Mouse (Mus musculus): ENCODE data around the gene Kpna3.

The Kpna3 gene

DNA sequence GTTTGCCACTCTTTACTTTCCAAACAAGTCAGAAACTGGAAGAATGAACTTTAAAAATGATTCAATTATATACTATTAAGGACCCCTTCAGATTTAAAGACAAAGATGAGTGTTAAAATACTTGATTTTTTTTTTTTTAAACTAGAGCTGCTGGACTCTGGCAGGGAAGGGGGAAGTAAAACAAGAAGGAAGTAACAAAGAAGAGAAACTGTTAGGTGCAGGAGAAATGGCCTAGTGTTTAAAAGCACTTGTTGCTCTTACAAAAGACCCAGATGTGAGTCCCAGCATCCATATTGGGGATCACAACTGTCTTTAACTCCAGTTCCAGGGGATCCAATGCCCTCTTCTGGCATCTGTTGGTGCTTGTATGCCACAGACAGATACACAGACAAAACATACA, 33.9 kb downstream of the Kpna3 start:
- in situ Hi-C loops (cut with MboI; ENCODE audit: unreplicated experiment in 2 of 2), result no loop called here

DNA sequence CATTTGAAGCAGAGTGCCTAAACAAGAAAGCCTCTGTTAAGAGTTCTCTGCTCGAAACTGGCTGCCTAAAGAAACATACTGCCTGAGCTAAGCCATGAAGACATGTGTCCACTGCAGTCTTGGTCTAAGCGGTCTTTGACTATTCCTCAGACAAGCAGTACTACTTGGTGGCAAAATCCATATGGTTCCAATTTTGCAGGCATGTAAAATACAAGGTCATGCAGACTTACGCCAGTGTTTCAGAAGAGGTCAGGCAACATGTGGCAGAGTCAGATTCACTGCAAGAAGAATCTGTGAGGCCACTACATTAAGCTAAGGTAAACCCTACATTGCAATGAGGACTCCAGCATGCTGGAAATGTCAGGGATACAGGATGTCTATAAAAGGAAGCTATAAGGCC, 34.7 kb downstream of the Kpna3 start:
- in situ Hi-C loops (cut with MboI; ENCODE audit: unreplicated experiment in 2 of 2), result no loop called here

DNA sequence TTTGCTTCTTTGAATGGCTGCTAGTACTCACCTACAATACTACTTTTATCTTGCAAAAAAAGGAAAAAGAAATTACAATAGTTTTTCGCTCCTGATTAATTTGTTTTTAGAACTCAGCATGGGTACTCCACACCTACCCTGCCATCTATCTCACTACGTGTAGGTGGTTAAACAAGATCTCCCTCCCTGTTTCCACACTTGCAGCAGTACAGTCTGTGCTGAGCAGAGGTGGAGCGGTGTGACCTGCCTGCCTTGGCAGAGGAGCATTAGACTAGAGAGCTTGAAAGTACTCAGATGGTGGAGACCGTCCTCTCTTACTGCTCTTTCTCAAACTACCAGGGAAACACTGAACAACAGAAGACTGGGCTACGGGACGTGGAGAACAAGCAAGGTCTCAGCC, 44.9 kb downstream of the Kpna3 start:
- in situ Hi-C loops (cut with MboI; ENCODE audit: unreplicated experiment in 2 of 2), result no loop called here

DNA sequence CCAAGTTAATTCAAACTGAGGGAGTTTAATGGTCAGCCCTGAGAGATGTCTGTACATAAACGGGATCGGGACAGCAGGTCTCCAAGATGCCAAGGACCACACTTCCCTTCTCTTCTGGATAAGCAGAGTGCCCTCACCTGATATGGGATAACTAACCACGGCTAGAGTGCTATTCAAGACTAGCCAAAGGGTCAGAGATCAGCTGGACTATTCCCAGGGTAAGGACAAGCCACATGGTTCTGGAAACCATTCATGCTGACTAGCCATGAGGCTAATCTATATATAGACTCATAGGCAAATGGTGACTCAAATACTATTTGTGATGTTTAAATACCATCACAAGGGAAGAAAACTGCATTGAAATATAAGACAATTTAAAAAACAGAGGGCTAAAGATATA, 49.1 kb downstream of the Kpna3 start:
- in situ Hi-C loops (cut with MboI; ENCODE audit: unreplicated experiment in 2 of 2), result no loop called here

DNA sequence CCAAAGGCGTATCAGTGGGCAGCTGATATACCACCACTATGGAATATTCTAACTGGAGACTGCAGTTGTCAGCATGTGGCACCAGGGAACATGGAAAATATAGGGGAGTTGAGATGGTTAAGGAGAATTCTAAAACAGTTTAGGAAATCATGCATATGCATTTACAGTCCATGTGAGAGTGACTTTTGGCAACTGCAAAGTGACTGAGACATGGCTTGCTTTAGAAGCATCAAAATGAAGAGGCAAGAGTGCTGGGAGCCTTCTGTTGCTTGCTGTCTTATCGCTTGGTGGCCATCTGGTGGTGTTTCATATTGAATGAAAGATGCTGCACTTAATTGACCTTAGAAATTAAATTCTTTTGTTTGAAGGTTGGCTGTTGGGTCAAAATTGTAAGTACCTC, 72.4 kb downstream of the Kpna3 start:
- in situ Hi-C loops (cut with MboI; ENCODE audit: unreplicated experiment in 2 of 2), result loop anchor here in 1 of 2 experiments (10.0 kb wide), 1 partner anchor 68 kb away; the partner anchor contains the start of gene Kpna3

DNA sequence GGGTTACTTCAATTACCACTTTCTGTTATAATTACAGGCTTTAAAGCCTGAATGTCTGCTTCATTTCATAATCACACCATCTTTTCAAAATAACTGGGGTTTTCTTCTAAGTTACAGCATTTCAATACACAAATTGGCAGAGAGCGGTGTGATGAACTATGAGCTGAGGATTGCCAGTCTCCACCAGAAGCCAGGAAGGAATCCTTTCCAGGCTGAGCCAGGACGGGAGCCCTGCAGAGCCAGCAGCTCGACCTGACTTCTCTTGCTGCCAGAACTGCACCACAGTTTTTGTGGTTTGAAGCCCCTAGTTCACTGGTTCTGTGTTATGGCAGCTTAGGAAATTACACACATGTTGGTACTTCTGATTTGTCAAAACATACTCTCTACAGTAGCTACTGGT, 75.0 kb downstream of the Kpna3 start:
- in situ Hi-C loops (cut with MboI; ENCODE audit: unreplicated experiment in 2 of 2), result loop anchor here in 1 of 2 experiments (10.0 kb wide), 1 partner anchor 70 kb away; the partner anchor contains the start of gene Kpna3

DNA sequence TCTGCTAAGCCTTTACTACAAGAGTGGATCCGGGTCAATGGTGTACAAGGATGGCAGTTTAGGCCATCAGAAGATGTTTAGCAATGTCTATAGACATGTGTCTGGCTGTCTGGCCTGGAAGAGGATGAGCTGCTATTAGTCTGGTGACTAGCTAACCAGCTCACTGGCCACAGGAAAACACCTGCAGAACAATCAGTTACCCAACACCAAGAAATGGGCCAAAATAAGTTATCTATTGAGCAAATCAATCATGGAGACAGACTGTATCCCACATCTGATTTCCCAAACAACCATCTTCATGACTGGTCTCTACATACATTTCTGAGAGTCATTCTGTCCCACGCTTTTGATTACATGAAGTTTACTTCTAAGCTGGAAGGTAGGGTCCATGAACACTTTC, 75.9 kb downstream of the Kpna3 start:
- in situ Hi-C loops (cut with MboI; ENCODE audit: unreplicated experiment in 2 of 2), result loop anchor here in 1 of 2 experiments (10.0 kb wide), 1 partner anchor 71 kb away; the partner anchor contains the start of gene Kpna3

DNA sequence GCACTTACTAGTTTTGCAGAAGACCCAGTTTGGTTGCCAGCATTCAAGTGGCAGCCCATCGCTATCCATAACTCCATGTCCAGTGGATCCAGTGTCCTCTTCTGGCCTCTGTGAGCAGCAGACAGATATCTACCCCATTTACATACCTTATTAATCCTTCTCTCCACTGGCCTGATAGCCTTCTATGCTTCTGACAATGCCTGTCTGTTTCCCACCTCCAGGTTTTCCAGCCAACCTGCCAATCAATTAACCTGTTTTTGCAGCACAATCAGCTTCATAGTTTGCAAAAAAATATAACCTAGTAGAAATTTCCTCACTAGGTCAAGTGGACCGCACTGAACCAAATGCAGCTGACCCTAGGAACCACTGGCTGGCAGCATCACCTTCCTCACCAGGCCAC, 77.4 kb downstream of the Kpna3 start:
- in situ Hi-C loops (cut with MboI; ENCODE audit: unreplicated experiment in 2 of 2), result loop anchor here in 1 of 2 experiments (10.0 kb wide), 1 partner anchor 73 kb away; the partner anchor contains the start of gene Kpna3

DNA sequence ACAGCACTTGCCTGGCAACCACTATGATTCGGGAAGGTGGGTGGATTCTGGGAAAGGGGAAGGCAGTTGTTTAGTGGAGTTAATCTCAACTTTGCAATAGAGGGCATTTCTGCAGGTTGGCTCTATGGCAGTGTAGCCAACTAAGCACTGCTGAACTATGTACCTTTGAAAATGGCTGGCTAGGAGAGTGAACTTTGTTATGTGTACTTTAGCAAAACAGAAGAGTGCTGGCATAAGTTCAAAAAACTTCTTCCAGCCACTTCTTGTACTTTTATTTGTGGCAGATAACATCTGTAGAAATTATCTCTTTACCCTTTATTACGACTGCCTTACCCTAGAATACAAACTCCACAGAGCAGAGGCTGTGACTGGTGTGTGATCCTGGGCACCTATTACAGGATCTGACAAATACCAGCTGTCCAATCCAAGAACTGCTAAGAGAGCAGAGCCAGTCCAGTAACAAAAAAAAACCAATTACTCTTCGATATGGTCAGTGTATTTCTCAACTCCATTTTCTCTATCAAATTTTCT, 78.6 kb downstream of the Kpna3 start:
- in situ Hi-C loops (cut with MboI; ENCODE audit: unreplicated experiment in 2 of 2), result loop anchor here in 1 of 2 experiments (10.0 kb wide), 1 partner anchor 74 kb away; the partner anchor contains the start of gene Kpna3

DNA sequence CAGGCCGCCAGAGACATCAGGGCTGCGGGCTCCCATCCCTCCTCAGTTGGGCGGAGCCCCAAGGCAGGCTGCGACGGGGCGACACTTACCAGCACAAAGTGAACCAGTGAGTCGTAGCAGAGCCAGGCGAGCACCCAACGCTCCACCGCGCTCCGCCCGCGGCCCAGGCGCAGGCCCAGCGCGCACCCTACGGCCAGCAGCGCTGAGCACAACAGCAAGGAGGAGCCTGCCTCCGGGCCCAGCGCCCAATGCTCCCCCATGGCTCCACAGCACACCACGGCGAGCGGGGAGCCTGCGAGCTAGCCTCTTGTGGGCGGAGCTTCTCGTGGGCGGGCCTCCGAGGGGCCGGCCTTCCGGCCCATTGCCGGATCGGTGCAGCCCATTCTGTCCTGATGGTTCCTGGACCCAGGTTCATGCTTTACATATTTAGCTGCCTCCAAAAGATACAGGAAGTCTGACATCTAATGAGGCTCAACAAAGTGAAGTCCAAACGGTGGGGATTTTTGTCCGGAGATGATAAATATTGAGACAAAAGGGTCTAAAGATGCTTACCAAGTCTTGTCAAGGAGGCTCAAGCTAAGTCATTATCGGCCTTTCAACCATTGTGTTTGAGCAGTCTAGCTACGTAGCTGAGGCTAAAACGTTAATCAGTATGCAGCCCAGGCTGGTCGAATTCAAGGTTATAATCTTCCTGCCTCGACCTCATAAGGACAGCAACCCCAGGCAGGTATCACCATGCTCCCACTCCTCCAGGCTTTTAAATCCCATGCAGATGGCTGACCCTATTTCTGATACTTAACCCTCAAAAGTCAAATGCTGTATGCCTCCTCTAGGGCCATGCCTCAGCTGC, 79.3 kb downstream of the Kpna3 start, which contains the start of gene Ebpl:
Gene Ebpl, minus strand, starts transcription at position 309 of the 850 bp plus-strand sequence.
- in situ Hi-C loops (cut with MboI; ENCODE audit: unreplicated experiment in 2 of 2), result loop anchor here in 1 of 2 experiments (10.0 kb wide), 1 partner anchor 74 kb away; the partner anchor contains the start of gene Kpna3

DNA sequence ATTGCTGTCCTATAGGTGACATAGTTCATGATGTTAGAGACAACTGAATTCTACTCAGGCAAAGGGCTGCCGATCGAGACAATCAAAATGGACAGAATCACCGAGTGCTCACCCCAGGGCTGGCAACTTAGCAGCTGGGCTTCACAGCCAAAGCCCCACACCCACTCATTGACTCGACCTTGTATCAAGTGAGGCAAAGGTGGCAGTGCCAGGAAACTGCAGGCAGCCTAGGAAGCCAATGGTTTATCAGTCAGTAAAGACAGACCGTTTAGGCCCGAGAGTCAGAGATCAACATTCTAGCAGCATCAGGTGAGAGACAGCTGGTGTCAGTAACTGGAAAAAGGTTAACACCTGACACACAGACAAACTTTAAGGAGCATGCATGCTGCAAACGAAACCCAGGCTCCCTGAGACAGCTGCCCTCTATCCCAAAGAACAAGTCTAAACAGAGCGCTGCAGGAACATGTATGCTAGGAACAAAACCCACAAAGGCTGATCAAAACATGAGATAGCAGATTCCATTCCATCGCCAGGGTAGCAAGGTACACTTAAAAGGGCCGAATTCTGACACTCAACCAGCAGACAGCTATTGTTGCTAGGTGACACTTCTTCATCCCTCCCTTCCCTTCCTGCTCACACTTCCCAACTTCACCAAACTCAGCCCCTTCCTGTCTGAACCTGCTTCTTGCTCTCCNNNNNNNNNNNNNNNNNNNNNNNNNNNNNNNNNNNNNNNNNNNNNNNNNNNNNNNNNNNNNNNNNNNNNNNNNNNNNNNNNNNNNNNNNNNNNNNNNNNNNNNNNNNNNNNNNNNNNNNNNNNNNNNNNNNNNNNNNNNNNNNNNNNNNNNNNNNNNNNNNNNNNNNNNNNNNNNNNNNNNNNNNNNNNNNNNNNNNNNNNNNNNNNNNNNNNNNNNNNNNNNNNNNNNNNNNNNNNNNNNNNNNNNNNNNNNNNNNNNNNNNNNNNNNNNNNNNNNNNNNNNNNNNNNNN, 85.1 kb downstream of the Kpna3 start:
- in situ Hi-C loops (cut with MboI; ENCODE audit: unreplicated experiment in 2 of 2), result no loop called here

DNA sequence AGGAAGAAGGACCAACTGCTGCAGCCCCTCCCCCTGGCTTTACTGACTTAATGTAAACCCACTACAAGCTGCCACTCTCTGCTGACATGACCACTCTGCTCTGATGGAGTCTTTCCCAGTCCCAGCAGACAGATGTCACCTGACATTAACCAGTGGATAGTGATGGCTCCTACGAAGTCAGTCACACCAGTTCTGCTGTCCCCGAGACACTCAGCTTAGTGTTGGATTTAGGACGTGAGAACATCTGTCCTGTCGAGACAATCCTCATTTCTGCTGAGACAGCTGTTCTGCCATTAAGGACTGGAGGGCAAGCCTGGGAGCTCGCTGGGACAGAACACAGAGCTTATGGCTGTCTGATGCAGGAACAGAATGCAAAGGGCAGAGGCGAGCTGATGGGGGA, 88.9 kb downstream of the Kpna3 start:
- in situ Hi-C loops (cut with MboI; ENCODE audit: unreplicated experiment in 2 of 2), result no loop called here

DNA sequence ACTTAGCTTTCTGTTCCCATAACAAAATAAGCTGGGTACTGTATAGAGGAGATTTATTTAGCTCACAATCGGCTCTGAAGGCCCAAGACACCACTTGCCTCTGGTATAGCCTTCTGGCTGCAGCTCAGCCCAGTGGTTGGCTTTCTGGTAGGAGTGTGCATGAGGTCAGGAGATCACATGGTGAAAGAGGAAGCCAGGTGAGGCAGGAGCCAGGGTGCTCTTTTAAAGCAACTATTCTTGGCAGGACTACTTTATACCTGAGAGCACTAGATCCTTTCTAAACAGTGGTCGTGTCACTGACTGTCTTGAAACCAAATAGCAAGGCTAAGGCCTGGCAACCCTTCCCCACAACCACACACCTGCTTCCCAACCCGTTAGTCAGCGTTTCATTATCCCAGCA, 89.8 kb downstream of the Kpna3 start:
- in situ Hi-C loops (cut with MboI; ENCODE audit: unreplicated experiment in 2 of 2), result loop anchor here in 1 of 2 experiments (25.0 kb wide), 1 partner anchor 1612 kb away; no protein-coding TSS in a partner anchor

DNA sequence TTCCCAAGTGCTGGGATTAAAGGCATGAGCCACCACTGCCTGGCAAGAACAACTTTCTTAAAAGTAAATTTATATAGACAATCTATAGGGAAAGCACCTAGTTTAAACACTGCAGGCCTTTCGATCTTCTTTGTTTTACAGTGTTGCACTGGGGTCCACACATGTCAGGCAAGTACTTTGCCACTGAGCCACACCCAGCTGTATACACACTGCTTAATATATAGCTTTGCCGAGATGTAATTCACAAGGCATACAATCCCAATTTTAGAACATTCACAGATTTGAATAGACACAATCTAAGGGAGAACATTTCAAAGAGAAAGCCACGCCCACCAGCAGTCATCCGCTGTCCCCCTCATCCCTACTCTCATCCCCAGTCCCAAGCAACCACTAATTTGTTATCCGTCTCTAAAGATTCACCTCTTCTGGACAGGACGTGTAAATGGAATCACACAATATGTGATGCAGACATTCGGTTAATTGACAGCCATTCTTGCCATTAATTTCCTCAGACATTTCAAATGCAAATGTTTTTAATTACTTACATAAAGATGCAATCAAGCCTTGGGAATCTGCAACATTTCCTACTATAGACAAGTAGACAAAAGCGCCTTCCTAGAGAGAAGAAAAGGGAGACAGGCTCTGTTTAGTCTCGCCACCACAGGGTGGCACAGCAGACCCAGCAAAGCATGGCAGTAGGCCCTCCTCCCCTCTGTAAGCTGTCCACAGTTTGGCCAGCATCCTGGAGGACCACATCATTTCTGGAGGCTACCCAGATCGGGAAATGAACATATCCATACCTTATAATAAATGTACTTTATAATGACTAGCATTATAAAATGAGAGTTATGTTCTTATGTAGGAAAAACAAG, 92.6 kb downstream of the Kpna3 start:
- in situ Hi-C loops (cut with MboI; ENCODE audit: unreplicated experiment in 2 of 2), result loop anchor here in 1 of 2 experiments (25.0 kb wide), 1 partner anchor 1615 kb away; no protein-coding TSS in a partner anchor

DNA sequence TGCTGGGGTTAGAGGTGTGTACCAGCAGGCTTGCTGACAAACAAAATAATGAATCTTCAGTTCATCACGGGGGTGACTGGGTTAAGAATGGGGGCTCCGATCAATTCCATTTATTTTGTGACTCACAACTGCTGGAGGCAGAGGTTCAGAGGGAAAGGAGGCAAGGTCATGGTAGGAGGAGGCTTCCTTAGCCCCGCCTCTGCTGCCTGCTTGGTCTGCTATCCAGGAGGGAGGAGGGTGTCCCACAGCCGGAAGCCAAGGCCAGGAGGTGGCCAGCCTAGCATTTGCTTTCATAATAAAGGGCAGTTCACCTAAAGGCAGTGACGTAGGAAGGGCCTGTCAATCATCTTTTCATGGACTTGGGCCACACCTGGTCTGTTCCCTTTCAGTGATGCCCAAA, 95.1 kb downstream of the Kpna3 start:
- in situ Hi-C loops (cut with MboI; ENCODE audit: unreplicated experiment in 2 of 2), result loop anchor here in 1 of 2 experiments (25.0 kb wide), 1 partner anchor 1618 kb away; no protein-coding TSS in a partner anchor

DNA sequence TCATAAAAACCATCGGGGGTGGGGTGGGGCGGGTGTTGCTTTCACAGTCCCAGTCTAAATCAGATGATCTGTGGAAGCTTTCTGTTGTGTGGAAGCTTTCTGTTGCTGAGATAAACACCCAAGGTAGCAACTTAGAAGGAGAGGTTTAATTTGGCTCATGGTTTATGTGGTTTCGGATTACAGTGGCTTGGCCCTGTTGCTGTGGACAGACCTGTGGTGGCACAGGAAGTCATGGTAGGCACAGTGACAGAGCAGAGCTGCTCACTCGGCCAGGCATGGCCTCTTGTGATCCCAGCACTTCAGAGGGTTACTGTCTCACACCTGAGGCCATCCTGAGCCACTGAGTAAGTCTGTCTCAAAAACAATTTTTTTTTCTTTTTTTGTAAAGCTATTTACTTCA, 100.3 kb downstream of the Kpna3 start:
- in situ Hi-C loops (cut with MboI; ENCODE audit: unreplicated experiment in 2 of 2), result loop anchor here (10.0 to 25.0 kb wide), 2 partner anchors 705 to 1623 kb away; no protein-coding TSS in a partner anchor

DNA sequence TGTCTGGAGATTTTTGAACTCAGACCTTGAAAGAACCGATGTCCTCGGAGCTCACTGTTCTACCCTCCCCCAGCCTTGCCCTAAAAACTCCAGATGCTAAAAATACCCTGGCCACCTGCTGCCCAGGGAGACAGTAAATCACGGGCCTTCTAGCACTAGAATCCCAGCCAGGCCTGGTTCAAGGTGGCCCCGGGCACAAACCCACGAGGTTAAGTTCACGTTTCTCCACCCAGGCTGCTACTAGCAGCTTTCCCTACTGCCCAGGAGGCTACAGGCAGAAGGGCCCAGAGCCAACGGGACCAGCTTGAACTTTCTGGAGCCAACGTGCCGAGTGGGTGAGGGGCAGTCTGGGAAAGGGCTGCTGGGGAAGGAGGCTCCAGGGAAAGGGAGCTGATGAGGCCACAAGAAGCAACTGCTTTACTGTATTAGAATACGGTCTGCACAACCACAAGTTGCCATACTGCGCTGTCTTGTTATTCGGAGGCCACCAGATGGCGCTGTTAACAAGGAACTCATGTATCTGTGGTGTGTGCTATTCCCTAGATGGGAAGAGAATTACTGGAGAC, 108.6 kb downstream of the Kpna3 start:
- in situ Hi-C loops (cut with MboI; ENCODE audit: unreplicated experiment in 2 of 2), result loop anchor here (5.0 to 25.0 kb wide), 5 partner anchors 166 to 1631 kb away; partner anchors contain the start of gene Gucy1b2 (in 2 of the 2)

DNA sequence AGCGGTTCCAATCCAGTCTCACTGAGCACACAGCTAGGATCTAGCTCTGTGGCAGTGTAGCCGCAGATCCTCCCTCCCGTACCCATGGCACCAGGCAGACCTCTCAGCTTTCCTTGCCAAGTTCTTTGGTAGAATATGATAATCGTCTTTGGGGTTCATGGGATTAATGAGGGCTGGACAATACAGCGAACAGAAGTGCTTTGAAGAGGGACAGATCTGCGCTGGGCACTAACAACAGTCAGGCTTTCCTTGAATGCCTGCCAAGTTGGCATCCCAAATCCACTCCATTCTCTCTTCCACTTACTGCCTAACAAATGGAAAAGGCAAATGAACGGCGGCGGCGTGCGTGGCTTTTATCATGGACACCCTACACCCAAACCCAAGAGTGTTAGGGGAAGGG, 109.1 kb downstream of the Kpna3 start:
- in situ Hi-C loops (cut with MboI; ENCODE audit: unreplicated experiment in 2 of 2), result loop anchor here (5.0 to 25.0 kb wide), 5 partner anchors 167 to 1632 kb away; partner anchors contain the start of gene Gucy1b2 (in 2 of the 2)
